31 mouse cellular contexts compared by ENCODE assay signal in the genomic region with DNA sequence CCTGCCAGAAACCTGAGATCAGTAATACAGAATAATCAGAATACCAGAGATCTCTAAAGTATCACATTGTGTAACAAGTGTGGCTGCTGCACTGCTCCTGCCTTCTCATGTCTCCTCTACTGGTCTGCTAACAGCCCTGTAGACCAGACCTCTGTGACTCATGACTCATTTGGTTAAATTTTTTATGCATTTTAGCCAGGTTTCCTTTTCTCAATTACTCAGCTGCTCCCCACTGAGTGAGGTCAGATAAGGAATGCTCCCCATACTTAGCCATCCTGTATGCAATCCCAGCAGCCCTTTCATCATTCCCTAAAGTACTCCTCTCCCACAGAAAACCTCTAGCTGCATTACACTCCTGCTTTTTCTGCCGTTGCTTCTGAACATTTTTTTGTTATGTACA. TPM values are rescaled to one million over a fixed set of nuclear protein-coding genes. Genes with fewer than 3 reads are reported as not detected.
A peak's percentile ranks its signal among the peaks of the same experiment; 100 is the strongest.
DNase-seq lines count a peak whose midpoint lies in the region; ATAC-seq lines count a peak whose summit lies in the region.
"Had no signal": no experiment of that assay in that cellular context is flagged by ENCODE, and none has a peak within 500 bp of the region (broad histone marks: within the 10 kb centered on the region; RNA-seq: fewer than 3 reads in every experiment).

No protein-coding gene starts in this region.

- WGBS in embryonic facial prominence, embryonic 13.5 days = 31% methylated on average over 1 of the region's 1 CpGs
- WGBS in limb, embryonic 12.5 days = 41% methylated on average over 1 of the region's 1 CpGs
- WGBS in liver, embryonic 12.5 days (ENCODE audit: insufficient replicate concordance) = 39% methylated on average over 1 of the region's 1 CpGs
- WGBS in forebrain, embryonic 10.5 days = 78% methylated on average over 1 of the region's 1 CpGs

- no peak overlapping the region for H3K4me3 ChIP-seq in embryonic facial prominence, embryonic 13.5 days
- no peak overlapping the region for H3K4me3 ChIP-seq in limb, embryonic 12.5 days (replicated peaks)
- no peak overlapping the region for H3K4me3 ChIP-seq in liver, embryonic 12.5 days
- no peak overlapping the region for H3K4me3 ChIP-seq in forebrain, embryonic 10.5 days
- H3K4me3 ChIP-seq: heart, embryonic 15.5 days; hindbrain, embryonic 15.5 days; midbrain, embryonic 12.5 days; neural tube, embryonic 12.5 days had no signal

- no peaks in the 10 kb centered on the region for H3K36me3 ChIP-seq in embryonic facial prominence, embryonic 13.5 days
- no peaks in the 10 kb centered on the region for H3K36me3 ChIP-seq in limb, embryonic 12.5 days
- no peaks in the 10 kb centered on the region for H3K36me3 ChIP-seq in liver, embryonic 12.5 days
- no peaks in the 10 kb centered on the region for H3K36me3 ChIP-seq in forebrain, embryonic 10.5 days (replicated peaks)
- H3K36me3 ChIP-seq: heart, embryonic 15.5 days; hindbrain, embryonic 15.5 days; midbrain, embryonic 12.5 days; neural tube, embryonic 12.5 days had no signal

- peaks cover 25% of the 10 kb centered on the region for H3K4me1 ChIP-seq in embryonic facial prominence, embryonic 13.5 days
- peaks cover 27% of the 10 kb centered on the region for H3K4me1 ChIP-seq in limb, embryonic 12.5 days (replicated peaks)
- no peaks in the 10 kb centered on the region for H3K4me1 ChIP-seq in liver, embryonic 12.5 days
- peaks cover 5% of the 10 kb centered on the region; the same call in 1 of the 2 replicates for H3K4me1 ChIP-seq in forebrain, embryonic 10.5 days
- H3K4me1 ChIP-seq: heart, embryonic 15.5 days; hindbrain, embryonic 15.5 days; midbrain, embryonic 12.5 days; neural tube, embryonic 12.5 days had no signal

- intact Hi-C loops in heart, postnatal 25 days (cut with DNase I) = no loop called here

- H3K9ac ChIP-seq in embryonic facial prominence, embryonic 13.5 days = no peak overlapping the region
- H3K9ac ChIP-seq in limb, embryonic 12.5 days (replicated peaks) = no peak overlapping the region
- no peak overlapping the region for H3K9ac ChIP-seq in liver, embryonic 12.5 days
- H3K9ac ChIP-seq: heart, embryonic 15.5 days; hindbrain, embryonic 15.5 days; liver, postnatal 0 days; midbrain, embryonic 12.5 days; neural tube, embryonic 12.5 days had no signal

- ATAC-seq in embryonic facial prominence, embryonic 13.5 days (ENCODE audit: insufficient number of reproducible peaks, insufficient read depth, low FRiP score, low TSS enrichment, low read depth) = no peak
- no peak for ATAC-seq in limb, embryonic 12.5 days (ENCODE audit: insufficient number of reproducible peaks, insufficient read depth, low FRiP score, low TSS enrichment, low read depth)
- ATAC-seq in liver, embryonic 12.5 days = no peak
- no peak for ATAC-seq in megakaryocyte progenitor cell, adult 5-6 weeks (replicated peaks; ENCODE audit: poor library complexity)
- ATAC-seq: liver, postnatal 0 days had no signal

- no peaks in the 10 kb centered on the region for H3K27me3 ChIP-seq in embryonic facial prominence, embryonic 13.5 days
- H3K27me3 ChIP-seq in limb, embryonic 12.5 days = no peaks in the 10 kb centered on the region
- no peaks in the 10 kb centered on the region for H3K27me3 ChIP-seq in liver, embryonic 12.5 days (replicated peaks)
- H3K27me3 ChIP-seq in forebrain, embryonic 10.5 days (ENCODE audit: poor library complexity, severe bottlenecking) = no peaks in the 10 kb centered on the region
- H3K27me3 ChIP-seq: heart, embryonic 15.5 days; hindbrain, embryonic 15.5 days; midbrain, embryonic 12.5 days; neural tube, embryonic 12.5 days had no signal

- no peak overlapping the region for H3K4me2 ChIP-seq in embryonic facial prominence, embryonic 13.5 days
- no peak overlapping the region for H3K4me2 ChIP-seq in limb, embryonic 12.5 days
- H3K4me2 ChIP-seq in liver, embryonic 12.5 days = no peak overlapping the region
- H3K4me2 ChIP-seq: heart, embryonic 15.5 days; hindbrain, embryonic 15.5 days; midbrain, embryonic 12.5 days; neural tube, embryonic 12.5 days had no signal

- H3K9me3 ChIP-seq in embryonic facial prominence, embryonic 13.5 days = no peaks in the 10 kb centered on the region
- no peaks in the 10 kb centered on the region for H3K9me3 ChIP-seq in limb, embryonic 12.5 days
- no peaks in the 10 kb centered on the region for H3K9me3 ChIP-seq in liver, embryonic 12.5 days (replicated peaks)
- no peaks in the 10 kb centered on the region for H3K9me3 ChIP-seq in forebrain, embryonic 10.5 days
- H3K9me3 ChIP-seq: heart, embryonic 15.5 days; hindbrain, embryonic 15.5 days; midbrain, embryonic 12.5 days; neural tube, embryonic 12.5 days had no signal

- H3K27ac ChIP-seq in embryonic facial prominence, embryonic 13.5 days = peak overlapping the region; percentile 81
- peak overlapping the region; percentile 84 for H3K27ac ChIP-seq in limb, embryonic 12.5 days
- no peak overlapping the region for H3K27ac ChIP-seq in liver, embryonic 12.5 days
- H3K27ac ChIP-seq in forebrain, embryonic 10.5 days = no peak overlapping the region
- H3K27ac ChIP-seq: heart, embryonic 15.5 days; hindbrain, embryonic 15.5 days; midbrain, embryonic 12.5 days; neural tube, embryonic 12.5 days had no signal

- peak; percentile 57 for DNase-seq in 3134 (ENCODE audit: extremely low read depth, insufficient read length, low spot score)
- DNase-seq in MN1 (ENCODE audit: low spot score) = peak; percentile 44
- DNase-seq in forebrain, embryonic 10.5 days (ENCODE audit: extremely low spot score, low spot score) = no peak
- DNase-seq in heart, postnatal 25 days (ENCODE audit: low spot score) = no peak
- DNase-seq: B cell, adult 2 months; cerebellum, adult 9-10 months; liver, postnatal 0 days; right cerebral cortex, postnatal 14 days had no signal

RNA-seq across cellular contexts. Expression of gene Gm21897, which starts 23.0 kb away (rescaled TPM):
- polyA plus RNA-seq in embryonic facial prominence, embryonic 13.5 days (2015; fragmentation: Nextera tagmentation; extraction: Ambion mirVana) = not detected in 2 replicates
- not detected in 2 replicates for polyA plus RNA-seq in limb, embryonic 12.5 days (2016; fragmentation: Nextera tagmentation; extraction: Ambion mirVana)
- not detected in 2 replicates for polyA plus RNA-seq in liver, embryonic 12.5 days (2016; fragmentation: Nextera tagmentation; extraction: Ambion mirVana)
- polyA plus RNA-seq in forebrain, embryonic 10.5 days (2016; fragmentation: Nextera tagmentation; extraction: Ambion mirVana) = not detected in 2 replicates
- not detected for total RNA-seq in heart, postnatal 25 days (2021)
- 0.10 TPM in 1 of 2 replicates, not detected in the other for total RNA-seq in megakaryocyte progenitor cell, adult 5-6 weeks (2015)
- not detected in 2 replicates for total RNA-seq in megakaryocyte progenitor cell, adult 5-6 weeks (2017)
- total RNA-seq: adrenal gland, adult 18-20 months; adrenal gland, postnatal 36 days; gastrocnemius, adult 18-20 months; gastrocnemius, postnatal 36 days; heart, postnatal 4 days; layer of hippocampus, adult 18-20 months; layer of hippocampus, postnatal 36 days; left cerebral cortex, postnatal 10 days had no signal
- polyA plus RNA-seq: embryonic facial prominence, embryonic 11.5 days; forebrain, embryonic 11.5 days; heart, embryonic 15.5 days; hindbrain, embryonic 15.5 days; intestine, embryonic 14.5 days; kidney, adult 2 months; liver, adult 2 months; liver, postnatal 0 days; lung, postnatal 0 days; midbrain, embryonic 12.5 days; neural tube, embryonic 12.5 days; thymus, postnatal 0 days had no signal

Comparison
In these comparisons a context has a peak if more than half of its experiments do, and no peak if none do; other contexts are left out.
1. DNase-seq: peak in 3134 (single experiment) and MN1 (single experiment); none in forebrain, embryonic 10.5 days (single experiment) and heart, postnatal 25 days (single experiment).
2. H3K27ac ChIP-seq: peak in embryonic facial prominence, embryonic 13.5 days (single experiment) and limb, embryonic 12.5 days (single experiment); none in liver, embryonic 12.5 days (single experiment) and forebrain, embryonic 10.5 days (single experiment).